Mouse (Mus musculus): ENCODE measurements around the gene Mapkap1. TPM values are rescaled to one million over a fixed set of nuclear protein-coding genes. Genes with fewer than 3 reads are reported as not detected.

Gene Mapkap1
- polyA plus RNA-seq, 1 experiment from 2014 or later = 103 TPM

GRCm38 (mm10) chr2:34553580-34554231 lies 147.1 kb downstream of the Mapkap1 start:
- H3K36me3 ChIP-seq (replicated peaks; ENCODE audit: control insufficient read depth, insufficient read depth, low read depth, low read length) = no peaks in the 10 kb centered on the region
- no peaks in the 10 kb centered on the region for H3K4me1 ChIP-seq (ENCODE audit: control insufficient read depth, insufficient read depth, low read length)
- H3K9me3 ChIP-seq (replicated peaks; ENCODE audit: control insufficient read depth, low read length) = no peaks in the 10 kb centered on the region
- no peak overlapping the region for H3K4me2 ChIP-seq (ENCODE audit: low read depth, low read length)
- 86% methylated on average over 6 of the region's 6 CpGs for WGBS
- DNase-seq (ENCODE audit: low spot score) (no peak), ATAC-seq (replicated peaks; ENCODE audit: insufficient number of reproducible peaks, low FRiP score, low TSS enrichment, low read depth) (no peak)
- H3K27ac ChIP-seq (replicated peaks; ENCODE audit: low read depth, low read length) = no peak overlapping the region
- no peak overlapping the region for H3K9ac ChIP-seq (replicated peaks; ENCODE audit: low read length)
- no peak overlapping the region for H3K4me3 ChIP-seq (ENCODE audit: low read depth, low read length)
- no peaks in the 10 kb centered on the region for H3K27me3 ChIP-seq (ENCODE audit: control insufficient read depth, insufficient read depth, low read length)

- H3K4me3 ChIP-seq (ENCODE audit: low read depth, low read length) = no peak overlapping the region
- H3K36me3 ChIP-seq (replicated peaks; ENCODE audit: control insufficient read depth, insufficient read depth, low read depth, low read length) = no peaks in the 10 kb centered on the region
- WGBS = 82% methylated on average over 5 of the region's 5 CpGs
- ATAC-seq (replicated peaks; ENCODE audit: insufficient number of reproducible peaks, low FRiP score, low TSS enrichment, low read depth) (no peak), DNase-seq (ENCODE audit: low spot score) (no peak)
- H3K27ac ChIP-seq (replicated peaks; ENCODE audit: low read depth, low read length) = no peak overlapping the region
- H3K9me3 ChIP-seq (replicated peaks; ENCODE audit: control insufficient read depth, low read length) = no peaks in the 10 kb centered on the region
- no peak overlapping the region for H3K9ac ChIP-seq (replicated peaks; ENCODE audit: low read length)
- no peaks in the 10 kb centered on the region for H3K27me3 ChIP-seq (ENCODE audit: control insufficient read depth, insufficient read depth, low read length)
- H3K4me1 ChIP-seq (ENCODE audit: control insufficient read depth, insufficient read depth, low read length) = no peaks in the 10 kb centered on the region
- no peak overlapping the region for H3K4me2 ChIP-seq (ENCODE audit: low read depth, low read length)
Observed at GRCm38 (mm10) chr2:34560146-34560545, 153.6 kb downstream of the Mapkap1 start.

GRCm38 (mm10) chr2:34563089-34563694 lies 156.6 kb downstream of the Mapkap1 start:
- Histone ChIP-seq H3K9me3 (replicated peaks; ENCODE audit: control insufficient read depth, low read length) (no peaks in the 10 kb centered on the region), H3K4me3 (ENCODE audit: low read depth, low read length) (no peak overlapping the region), H3K4me1 (ENCODE audit: control insufficient read depth, insufficient read depth, low read length) (no peaks in the 10 kb centered on the region), H3K36me3 (replicated peaks; ENCODE audit: control insufficient read depth, insufficient read depth, low read depth, low read length) (no peaks in the 10 kb centered on the region), H3K4me2 (ENCODE audit: low read depth, low read length) (no peak overlapping the region), H3K27ac (replicated peaks; ENCODE audit: low read depth, low read length) (no peak overlapping the region), H3K27me3 (ENCODE audit: control insufficient read depth, insufficient read depth, low read length) (no peaks in the 10 kb centered on the region), H3K9ac (replicated peaks; ENCODE audit: low read length) (no peak overlapping the region)
- DNase-seq (ENCODE audit: low spot score) = no peak
- 81% methylated on average over 12 of the region's 12 CpGs for WGBS
- ATAC-seq (replicated peaks; ENCODE audit: insufficient number of reproducible peaks, low FRiP score, low TSS enrichment, low read depth) = no peak

- DNase-seq (ENCODE audit: low spot score) (no peak), ATAC-seq (replicated peaks; ENCODE audit: insufficient number of reproducible peaks, low FRiP score, low TSS enrichment, low read depth) (no peak)
- Histone ChIP-seq H3K27me3 (ENCODE audit: control insufficient read depth, insufficient read depth, low read length) (no peaks in the 10 kb centered on the region), H3K36me3 (replicated peaks; ENCODE audit: control insufficient read depth, insufficient read depth, low read depth, low read length) (no peaks in the 10 kb centered on the region), H3K4me2 (ENCODE audit: low read depth, low read length) (no peak overlapping the region), H3K4me3 (ENCODE audit: low read depth, low read length) (no peak overlapping the region), H3K4me1 (ENCODE audit: control insufficient read depth, insufficient read depth, low read length) (no peaks in the 10 kb centered on the region), H3K9ac (replicated peaks; ENCODE audit: low read length) (no peak overlapping the region), H3K9me3 (replicated peaks; ENCODE audit: control insufficient read depth, low read length) (no peaks in the 10 kb centered on the region), H3K27ac (replicated peaks; ENCODE audit: low read depth, low read length) (no peak overlapping the region)
Observed at GRCm38 (mm10) chr2:34563865-34564264, 157.3 kb downstream of the Mapkap1 start.

GRCm38 (mm10) chr2:34566146-34566545 lies 159.6 kb downstream of the Mapkap1 start:
- 87% methylated on average over 4 of the region's 4 CpGs for WGBS
- Histone ChIP-seq H3K36me3 (replicated peaks; ENCODE audit: control insufficient read depth, insufficient read depth, low read depth, low read length) (no peaks in the 10 kb centered on the region), H3K4me3 (ENCODE audit: low read depth, low read length) (no peak overlapping the region), H3K27ac (replicated peaks; ENCODE audit: low read depth, low read length) (no peak overlapping the region), H3K9me3 (replicated peaks; ENCODE audit: control insufficient read depth, low read length) (no peaks in the 10 kb centered on the region), H3K4me2 (ENCODE audit: low read depth, low read length) (no peak overlapping the region), H3K27me3 (ENCODE audit: control insufficient read depth, insufficient read depth, low read length) (no peaks in the 10 kb centered on the region), H3K9ac (replicated peaks; ENCODE audit: low read length) (no peak overlapping the region), H3K4me1 (ENCODE audit: control insufficient read depth, insufficient read depth, low read length) (peaks cover 3% of the 10 kb centered on the region)
- ATAC-seq (replicated peaks; ENCODE audit: insufficient number of reproducible peaks, low FRiP score, low TSS enrichment, low read depth) = no peak
- no peak for DNase-seq (ENCODE audit: low spot score)

GRCm38 (mm10) chr2:34566601-34567000 lies 160.0 kb downstream of the Mapkap1 start:
- peaks cover 3% of the 10 kb centered on the region for H3K4me1 ChIP-seq (ENCODE audit: control insufficient read depth, insufficient read depth, low read length)
- H3K36me3 ChIP-seq (replicated peaks; ENCODE audit: control insufficient read depth, insufficient read depth, low read depth, low read length) = no peaks in the 10 kb centered on the region
- ATAC-seq (replicated peaks; ENCODE audit: insufficient number of reproducible peaks, low FRiP score, low TSS enrichment, low read depth) (no peak), DNase-seq (ENCODE audit: low spot score) (no peak)
- H3K27me3 ChIP-seq (ENCODE audit: control insufficient read depth, insufficient read depth, low read length) = no peaks in the 10 kb centered on the region
- 88% methylated on average over 1 of the region's 1 CpGs for WGBS
- H3K9ac ChIP-seq (replicated peaks; ENCODE audit: low read length) = no peak overlapping the region
- H3K27ac ChIP-seq (replicated peaks; ENCODE audit: low read depth, low read length) = no peak overlapping the region
- H3K4me3 ChIP-seq (ENCODE audit: low read depth, low read length) = no peak overlapping the region
- H3K4me2 ChIP-seq (ENCODE audit: low read depth, low read length) = no peak overlapping the region
- no peaks in the 10 kb centered on the region for H3K9me3 ChIP-seq (replicated peaks; ENCODE audit: control insufficient read depth, low read length)

- Histone ChIP-seq H3K36me3 (replicated peaks; ENCODE audit: control insufficient read depth, insufficient read depth, low read depth, low read length) (no peaks in the 10 kb centered on the region), H3K9ac (replicated peaks; ENCODE audit: low read length) (no peak overlapping the region), H3K27ac (replicated peaks; ENCODE audit: low read depth, low read length) (no peak overlapping the region), H3K27me3 (ENCODE audit: control insufficient read depth, insufficient read depth, low read length) (no peaks in the 10 kb centered on the region), H3K4me3 (ENCODE audit: low read depth, low read length) (no peak overlapping the region), H3K9me3 (replicated peaks; ENCODE audit: control insufficient read depth, low read length) (no peaks in the 10 kb centered on the region), H3K4me1 (ENCODE audit: control insufficient read depth, insufficient read depth, low read length) (peaks cover 3% of the 10 kb centered on the region), H3K4me2 (ENCODE audit: low read depth, low read length) (no peak overlapping the region)
- no peak for ATAC-seq (replicated peaks; ENCODE audit: insufficient number of reproducible peaks, low FRiP score, low TSS enrichment, low read depth)
- whole genome bisulfite sequencing = 82% methylated on average over 5 of the region's 5 CpGs
- DNase-seq (ENCODE audit: low spot score) = no peak
Observed at GRCm38 (mm10) chr2:34569131-34569530, 162.6 kb downstream of the Mapkap1 start.

- H3K36me3 ChIP-seq (replicated peaks; ENCODE audit: control insufficient read depth, insufficient read depth, low read depth, low read length) = no peaks in the 10 kb centered on the region
- H3K9ac ChIP-seq (replicated peaks; ENCODE audit: low read length) = no peak overlapping the region
- no peak overlapping the region for H3K27ac ChIP-seq (replicated peaks; ENCODE audit: low read depth, low read length)
- WGBS = 8% methylated on average over 6 of the region's 6 CpGs
- no peak for ATAC-seq (replicated peaks; ENCODE audit: insufficient number of reproducible peaks, low FRiP score, low TSS enrichment, low read depth)
- no peak overlapping the region for H3K4me2 ChIP-seq (ENCODE audit: low read depth, low read length)
- H3K27me3 ChIP-seq (ENCODE audit: control insufficient read depth, insufficient read depth, low read length) = no peaks in the 10 kb centered on the region
- DNase-seq (ENCODE audit: low spot score) = peak; percentile 52
- no peaks in the 10 kb centered on the region for H3K9me3 ChIP-seq (replicated peaks; ENCODE audit: control insufficient read depth, low read length)
- H3K4me3 ChIP-seq (ENCODE audit: low read depth, low read length) = no peak overlapping the region
- H3K4me1 ChIP-seq (ENCODE audit: control insufficient read depth, insufficient read depth, low read length) = peaks cover 3% of the 10 kb centered on the region
Observed at GRCm38 (mm10) chr2:34570378-34570777, 163.8 kb downstream of the Mapkap1 start.
